Mouse (Mus musculus): Measurements from ENCODE around the gene Nlrp1b. TPM values are rescaled to one million over a fixed set of nuclear protein-coding genes. Genes with fewer than 3 reads are reported as not detected.

The Nlrp1b gene
- polyA plus RNA-seq, 1 experiment from 2014 or later: 0.04 TPM

DNA sequence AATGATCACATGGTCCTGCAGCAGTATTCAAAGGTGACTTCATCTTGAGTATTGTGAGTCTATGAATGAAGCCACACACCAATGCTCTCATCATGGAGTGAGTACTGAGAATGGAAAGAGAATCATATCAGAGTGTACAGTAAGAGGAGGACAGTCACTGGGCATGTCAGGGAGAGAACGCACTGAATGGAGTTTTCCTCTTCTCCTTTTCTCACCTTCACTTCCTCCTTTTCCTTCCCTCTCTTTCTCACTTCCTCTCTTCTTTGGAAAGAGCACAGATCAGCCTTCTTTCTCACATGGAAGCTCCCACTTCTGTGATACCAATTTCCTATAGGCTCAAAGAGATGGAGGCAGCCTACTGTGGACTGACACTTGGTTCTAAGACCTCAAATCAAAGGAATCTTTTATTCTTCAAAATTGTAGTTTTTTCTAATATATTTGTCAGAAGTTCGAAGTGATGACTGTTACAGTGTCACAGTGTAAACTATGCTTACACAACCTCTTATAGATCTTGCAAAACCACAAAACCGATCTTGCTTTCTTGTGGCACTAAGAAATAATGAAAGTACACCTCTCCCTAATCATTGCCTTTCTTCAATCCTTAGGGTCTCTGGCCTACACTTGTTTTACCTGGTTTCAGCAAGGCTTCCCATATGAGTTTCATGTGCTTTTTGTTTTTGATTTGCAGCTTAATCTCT lies 70.9 kb downstream of the Nlrp1b start:
- Histone ChIP-seq H3K4me3 (ENCODE audit: low read depth, low read length) (no peak overlapping the region), H3K27me3 (replicated peaks; ENCODE audit: control insufficient read depth, insufficient read depth, low read length) (no peaks in the 10 kb centered on the region), H3K4me1 (ENCODE audit: control insufficient read depth, insufficient read depth, low read length) (no peaks in the 10 kb centered on the region), H3K27ac (replicated peaks; ENCODE audit: low read depth, low read length) (no peak overlapping the region), H3K9ac (ENCODE audit: low read depth, low read length) (no peak overlapping the region), H3K9me3 (ENCODE audit: control insufficient read depth, low read length) (no peaks in the 10 kb centered on the region), H3K4me2 (ENCODE audit: low read depth, low read length) (no peak overlapping the region), H3K36me3 (ENCODE audit: control insufficient read depth, insufficient read depth, low read length) (no peaks in the 10 kb centered on the region)
- ATAC-seq (ENCODE audit: low read depth) (no peak), DNase-seq (ENCODE audit: low spot score) (no peak)
- WGBS: 76% methylated on average over 3 of the region's 3 CpGs

DNA sequence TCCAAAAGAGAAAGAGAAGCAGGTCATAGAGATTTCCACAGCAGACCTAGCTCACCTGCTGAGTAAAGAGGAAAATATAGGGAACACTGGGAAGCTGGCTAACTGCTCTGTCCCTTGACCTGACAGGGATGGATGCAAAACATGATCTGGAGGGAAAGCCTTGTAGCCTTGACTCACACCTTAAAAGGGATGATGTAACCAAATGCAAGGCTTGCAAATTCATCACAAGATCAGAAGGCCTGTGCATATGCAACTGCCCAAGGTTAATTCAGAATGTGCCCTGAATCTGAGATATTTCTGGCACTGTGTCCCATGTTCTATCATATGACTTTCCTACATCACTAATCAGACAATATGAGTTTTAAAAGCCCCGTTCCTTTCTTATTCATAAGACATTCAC lies 75.3 kb downstream of the Nlrp1b start:
- no peaks in the 10 kb centered on the region for H3K27me3 ChIP-seq (replicated peaks; ENCODE audit: control insufficient read depth, insufficient read depth, low read length)
- 70% methylated on average over 1 of the region's 1 CpGs for WGBS

DNA sequence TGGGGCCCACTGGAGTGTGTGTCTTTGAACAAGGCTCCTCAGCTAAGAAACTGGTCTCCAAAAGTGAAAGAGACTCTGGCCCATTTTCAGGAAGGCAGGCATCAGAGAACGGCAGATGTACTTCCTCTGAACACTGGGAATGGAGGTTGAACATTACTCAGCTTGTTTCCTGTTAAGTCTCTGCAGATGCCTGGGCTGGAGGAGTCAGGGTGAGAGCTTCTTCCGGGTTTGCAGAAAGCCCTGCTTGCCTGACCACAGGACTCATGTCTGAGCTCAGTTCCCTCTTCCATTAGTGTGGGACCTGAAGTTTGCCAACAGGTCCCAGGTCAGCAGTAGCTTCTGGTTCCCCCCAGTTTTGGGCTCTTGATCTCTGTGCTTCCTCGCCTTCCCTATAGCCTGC lies 85.9 kb downstream of the Nlrp1b start, which contains the start of gene Nlrp1a:
Gene Nlrp1a (minus strand): TSS at position 44 of the 400 bp plus-strand sequence.
- WGBS: 75% methylated on average over 3 of the region's 3 CpGs
- Histone ChIP-seq H3K4me1 (ENCODE audit: control insufficient read depth, insufficient read depth, low read length) (no peaks in the 10 kb centered on the region), H3K4me2 (ENCODE audit: low read depth, low read length) (no peak within 1 kb of the TSS), H3K27ac (replicated peaks; ENCODE audit: low read depth, low read length) (no peak within 1 kb of the TSS), H3K4me3 (ENCODE audit: low read depth, low read length) (no peak within 1 kb of the TSS), H3K36me3 (ENCODE audit: control insufficient read depth, insufficient read depth, low read length) (no peaks in the 10 kb centered on the region), H3K27me3 (replicated peaks; ENCODE audit: control insufficient read depth, insufficient read depth, low read length) (no peaks in the 10 kb centered on the region), H3K9me3 (ENCODE audit: control insufficient read depth, low read length) (no peaks in the 10 kb centered on the region), H3K9ac (ENCODE audit: low read depth, low read length) (no peak within 1 kb of the TSS)
- ATAC-seq (ENCODE audit: low read depth) (no peak), DNase-seq (ENCODE audit: low spot score) (peak; percentile 1)

More for the DNA sequence above, 75.3 kb downstream of the Nlrp1b start:
- H3K4me1 ChIP-seq (ENCODE audit: control insufficient read depth, insufficient read depth, low read length): no peaks in the 10 kb centered on the region
- H3K9me3 ChIP-seq (ENCODE audit: control insufficient read depth, low read length): no peaks in the 10 kb centered on the region
- DNase-seq (ENCODE audit: low spot score): no peak
- H3K27ac ChIP-seq (replicated peaks; ENCODE audit: low read depth, low read length): no peak overlapping the region
- H3K4me2 ChIP-seq (ENCODE audit: low read depth, low read length): no peak overlapping the region
- no peak for ATAC-seq (ENCODE audit: low read depth)
- no peak overlapping the region for H3K9ac ChIP-seq (ENCODE audit: low read depth, low read length)
- no peak overlapping the region for H3K4me3 ChIP-seq (ENCODE audit: low read depth, low read length)
- no peaks in the 10 kb centered on the region for H3K36me3 ChIP-seq (ENCODE audit: control insufficient read depth, insufficient read depth, low read length)

DNA sequence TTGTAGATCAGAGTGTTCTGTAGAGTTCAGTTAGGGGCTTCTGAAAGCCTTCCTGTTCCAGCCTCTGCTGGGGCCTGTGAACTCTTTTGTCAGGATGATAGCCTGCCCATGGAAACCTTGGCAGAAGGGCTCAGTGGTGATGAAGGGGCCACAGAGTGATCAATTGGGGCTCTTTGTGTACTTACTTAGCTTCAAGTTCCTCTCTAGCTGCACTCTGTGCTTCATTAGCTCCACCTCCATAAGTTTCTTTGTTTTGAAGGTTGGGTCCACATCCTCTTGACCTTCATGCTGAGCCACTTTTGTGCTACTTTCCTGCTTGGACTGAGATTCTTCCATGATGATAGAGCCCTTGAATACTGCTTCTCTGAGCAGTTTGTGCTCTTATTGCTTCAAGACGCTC lies 88.5 kb downstream of the Nlrp1b start:
- WGBS: 92% methylated on average over 1 of the region's 1 CpGs
- H3K4me2 ChIP-seq (ENCODE audit: low read depth, low read length): no peak overlapping the region
- no peak for ATAC-seq (ENCODE audit: low read depth)
- H3K9me3 ChIP-seq (ENCODE audit: control insufficient read depth, low read length): no peaks in the 10 kb centered on the region
- no peak for DNase-seq (ENCODE audit: low spot score)
- H3K27ac ChIP-seq (replicated peaks; ENCODE audit: low read depth, low read length): no peak overlapping the region
- H3K9ac ChIP-seq (ENCODE audit: low read depth, low read length): no peak overlapping the region
- no peaks in the 10 kb centered on the region for H3K4me1 ChIP-seq (ENCODE audit: control insufficient read depth, insufficient read depth, low read length)
- no peak overlapping the region for H3K4me3 ChIP-seq (ENCODE audit: low read depth, low read length)
- H3K27me3 ChIP-seq (replicated peaks; ENCODE audit: control insufficient read depth, insufficient read depth, low read length): no peaks in the 10 kb centered on the region
- H3K36me3 ChIP-seq (ENCODE audit: control insufficient read depth, insufficient read depth, low read length): no peaks in the 10 kb centered on the region

DNA sequence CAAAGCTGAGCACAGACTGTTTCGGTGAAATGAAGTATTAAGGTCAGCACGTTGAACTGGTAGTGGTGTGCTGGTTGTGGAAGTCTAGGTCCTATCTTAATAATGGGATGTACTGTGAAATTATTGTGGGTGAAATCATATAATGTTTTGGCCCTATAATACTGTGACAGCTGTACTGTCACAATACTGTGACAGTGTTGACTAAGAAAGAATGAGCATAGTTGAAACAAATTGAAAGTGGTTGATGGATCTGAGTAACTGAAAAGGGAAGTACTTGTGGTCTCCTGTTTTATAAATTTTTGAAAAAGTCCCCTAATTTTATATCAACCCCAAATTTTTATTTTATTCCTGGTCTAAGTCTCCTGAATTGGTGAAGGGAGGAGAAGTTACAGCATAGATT lies 123.4 kb downstream of the Nlrp1b start:
- Histone ChIP-seq H3K9me3 (ENCODE audit: control insufficient read depth, low read length) (no peaks in the 10 kb centered on the region), H3K4me1 (ENCODE audit: control insufficient read depth, insufficient read depth, low read length) (no peaks in the 10 kb centered on the region), H3K9ac (ENCODE audit: low read depth, low read length) (no peak overlapping the region), H3K27me3 (replicated peaks; ENCODE audit: control insufficient read depth, insufficient read depth, low read length) (no peaks in the 10 kb centered on the region), H3K4me3 (ENCODE audit: low read depth, low read length) (no peak overlapping the region), H3K27ac (replicated peaks; ENCODE audit: low read depth, low read length) (no peak overlapping the region), H3K36me3 (ENCODE audit: control insufficient read depth, insufficient read depth, low read length) (no peaks in the 10 kb centered on the region), H3K4me2 (ENCODE audit: low read depth, low read length) (no peak overlapping the region)
- no peak for DNase-seq (ENCODE audit: low spot score)
- no peak for ATAC-seq (ENCODE audit: low read depth)
- WGBS: 74% methylated on average over 2 of the region's 2 CpGs

DNA sequence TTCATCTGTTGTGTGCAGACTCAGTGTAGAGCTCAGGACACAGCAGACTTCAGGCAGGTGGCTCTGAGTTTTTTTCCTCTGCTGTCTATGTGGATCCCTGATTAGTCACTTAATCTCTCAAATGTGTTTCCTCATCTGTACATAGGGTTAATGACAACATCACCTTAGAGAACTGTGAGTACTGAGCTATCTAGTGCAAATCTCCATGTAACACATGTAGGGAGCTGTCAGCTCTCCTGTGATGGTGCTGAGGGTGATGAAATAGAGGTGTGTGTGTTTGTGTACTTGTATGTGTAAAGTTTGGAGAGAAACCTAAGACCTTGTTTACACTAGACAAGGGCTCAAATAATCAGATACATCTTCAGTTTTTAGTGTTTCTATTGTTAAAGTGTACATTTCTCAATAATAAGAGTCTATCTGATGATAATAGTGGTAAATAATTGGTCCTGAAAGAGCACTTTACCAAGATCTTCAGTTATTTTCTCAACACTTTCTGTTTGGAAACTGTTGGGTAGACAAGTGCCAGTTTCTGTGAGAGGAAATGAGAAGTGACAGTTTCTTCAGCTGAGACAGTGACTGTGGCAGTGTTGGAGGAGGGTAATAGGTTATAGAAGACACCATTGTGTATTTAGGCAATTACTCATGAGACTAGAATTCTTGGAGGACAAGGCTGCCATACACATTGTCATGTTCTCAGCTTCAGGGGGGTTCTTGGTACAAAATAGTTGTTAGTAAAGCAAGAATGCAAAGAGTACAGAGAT lies 124.1 kb downstream of the Nlrp1b start:
- Histone ChIP-seq H3K9ac (ENCODE audit: low read depth, low read length) (no peak overlapping the region), H3K27me3 (replicated peaks; ENCODE audit: control insufficient read depth, insufficient read depth, low read length) (no peaks in the 10 kb centered on the region)

DNA sequence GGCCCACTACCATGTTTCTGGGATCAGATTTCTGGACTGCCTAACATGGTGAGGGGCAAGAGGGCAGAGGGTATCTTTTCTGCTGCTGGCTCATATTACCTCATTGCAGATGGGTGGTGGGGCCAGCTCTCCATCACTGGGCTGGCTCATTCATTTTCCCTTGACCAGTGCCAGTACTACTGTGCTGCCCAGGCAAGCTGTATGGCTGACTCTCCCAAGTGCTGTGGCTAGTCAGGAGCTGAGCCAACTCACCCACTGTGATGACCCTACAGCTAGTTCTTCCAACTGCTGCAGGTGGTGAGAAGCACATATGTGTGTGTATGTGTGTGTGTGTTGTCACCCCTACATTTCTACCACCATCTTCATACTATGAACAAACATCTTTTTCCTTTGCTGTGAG lies 126.6 kb downstream of the Nlrp1b start:
- Histone ChIP-seq H3K4me3 (ENCODE audit: low read depth, low read length) (no peak overlapping the region), H3K4me2 (ENCODE audit: low read depth, low read length) (no peak overlapping the region), H3K36me3 (ENCODE audit: control insufficient read depth, insufficient read depth, low read length) (no peaks in the 10 kb centered on the region), H3K4me1 (ENCODE audit: control insufficient read depth, insufficient read depth, low read length) (no peaks in the 10 kb centered on the region), H3K9me3 (ENCODE audit: control insufficient read depth, low read length) (no peaks in the 10 kb centered on the region), H3K27ac (replicated peaks; ENCODE audit: low read depth, low read length) (no peak overlapping the region), H3K27me3 (replicated peaks; ENCODE audit: control insufficient read depth, insufficient read depth, low read length) (no peaks in the 10 kb centered on the region), H3K9ac (ENCODE audit: low read depth, low read length) (no peak overlapping the region)
- DNase-seq (ENCODE audit: low spot score) (no peak), ATAC-seq (ENCODE audit: low read depth) (no peak)

More for the DNA sequence above, 124.1 kb downstream of the Nlrp1b start:
- Histone ChIP-seq H3K27ac (replicated peaks; ENCODE audit: low read depth, low read length) (no peak overlapping the region), H3K36me3 (ENCODE audit: control insufficient read depth, insufficient read depth, low read length) (no peaks in the 10 kb centered on the region), H3K4me3 (ENCODE audit: low read depth, low read length) (no peak overlapping the region), H3K4me2 (ENCODE audit: low read depth, low read length) (no peak overlapping the region), H3K4me1 (ENCODE audit: control insufficient read depth, insufficient read depth, low read length) (no peaks in the 10 kb centered on the region), H3K9me3 (ENCODE audit: control insufficient read depth, low read length) (no peaks in the 10 kb centered on the region)
- ATAC-seq (ENCODE audit: low read depth) (no peak), DNase-seq (ENCODE audit: low spot score) (no peak)
